ENCODE assay signal across 18 mouse cellular contexts in the genomic region with DNA sequence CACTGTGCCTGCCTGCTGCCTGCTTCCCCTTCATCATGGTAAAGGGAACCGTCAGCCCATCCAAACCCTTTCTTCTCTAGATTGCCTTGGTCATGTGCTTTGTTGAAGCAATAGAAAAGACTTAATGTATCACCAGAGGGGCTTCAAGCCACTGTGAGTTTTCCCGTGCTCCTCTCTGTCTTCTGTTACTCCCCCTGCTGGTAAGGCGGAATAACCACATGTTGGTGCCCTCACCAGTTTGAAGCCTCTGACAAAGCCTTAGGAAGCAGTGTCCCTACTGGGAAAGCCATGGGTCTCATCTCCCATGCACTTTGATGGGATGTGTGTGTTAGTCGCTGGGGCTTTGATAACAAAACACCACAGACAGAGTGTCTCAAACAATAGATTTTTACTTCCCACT.
DNase-seq lines count a peak whose midpoint lies in the region; ATAC-seq and TF ChIP-seq lines count a peak whose summit lies in the region.
"Had no signal": no experiment of that assay in that cellular context is flagged by ENCODE, and none has a peak within 500 bp of the region (broad histone marks: within the 10 kb centered on the region; RNA-seq: fewer than 3 reads in every experiment).

No protein-coding gene starts in this region.

- H3K4me3 ChIP-seq in heart, adult 2 months = no peak overlapping the region
- no peak overlapping the region for H3K4me3 ChIP-seq in lung, postnatal 0 days (ENCODE audit: low read depth, low read length)
- H3K4me3 ChIP-seq in lung, adult 2 months (replicated peaks; ENCODE audit: extremely low read depth, low read depth, low read length) = no peak overlapping the region
- H3K4me3 ChIP-seq in ES-E14 (ENCODE audit: insufficient read depth in 1 of 2, low read depth in 1 of 2, low read length in 2 of 2, poor library complexity in 1 of 2, severe bottlenecking in 1 of 2) = no peak overlapping the region
- H3K4me3 ChIP-seq: embryonic facial prominence, embryonic 13.5 days; forebrain, embryonic 12.5 days; limb, embryonic 12.5 days; lung, embryonic 15.5 days; neural tube, embryonic 15.5 days had no signal

- no peak for ATAC-seq in lung, postnatal 0 days
- ATAC-seq: inflammation-experienced regulatory T-cells, adult 6 months had no signal

- 76% methylated on average over 4 of the region's 4 CpGs for WGBS in heart, adult 2 months
- WGBS in lung, postnatal 0 days = 69% methylated on average over 4 of the region's 4 CpGs
- 79% methylated on average over 4 of the region's 4 CpGs for WGBS in lung, adult 2 months

- H3K79me2 ChIP-seq in heart, adult 2 months (replicated peaks; ENCODE audit: control insufficient read depth, insufficient read depth, low read length) = no peaks in the 10 kb centered on the region

- H3K4me1 ChIP-seq in heart, adult 2 months (ENCODE audit: control insufficient read depth, insufficient read depth, low read length) = no peaks in the 10 kb centered on the region
- no peaks in the 10 kb centered on the region for H3K4me1 ChIP-seq in lung, postnatal 0 days (ENCODE audit: insufficient read depth, low read depth, low read length)
- H3K4me1 ChIP-seq in lung, adult 2 months (ENCODE audit: control insufficient read depth, insufficient read depth, low read length) = no peaks in the 10 kb centered on the region
- no peaks in the 10 kb centered on the region for H3K4me1 ChIP-seq in ES-E14 (ENCODE audit: control insufficient read depth in 2 of 2, insufficient read depth in 2 of 2, low read length in 2 of 2, poor library complexity in 1 of 2)
- H3K4me1 ChIP-seq: forebrain, embryonic 12.5 days; lung, embryonic 15.5 days; neural tube, embryonic 15.5 days had no signal

- H3K27ac ChIP-seq in heart, adult 2 months = no peak overlapping the region
- no peak overlapping the region for H3K27ac ChIP-seq in lung, postnatal 0 days (ENCODE audit: low read length)
- no peak overlapping the region for H3K27ac ChIP-seq in ES-E14 (ENCODE audit: insufficient read depth, low read depth, low read length, poor library complexity, severe bottlenecking)
- H3K27ac ChIP-seq: embryonic facial prominence, embryonic 13.5 days; forebrain, embryonic 12.5 days; limb, embryonic 12.5 days; lung, embryonic 15.5 days; neural tube, embryonic 15.5 days had no signal

- intact Hi-C loops in heart, adult 2 months (cut with DNase I) = no loop called here

- in situ Hi-C loops in ES-E14 (cut with MboI; ENCODE audit: low sequenced_read_pairs in 2 of 2, unreplicated experiment in 2 of 2) = no loop called here

- no peak overlapping the region for H3K4me2 ChIP-seq in lung, postnatal 0 days (replicated peaks; ENCODE audit: low read depth, low read length)
- H3K4me2 ChIP-seq: embryonic facial prominence, embryonic 13.5 days; forebrain, embryonic 12.5 days; limb, embryonic 12.5 days; lung, embryonic 15.5 days; neural tube, embryonic 15.5 days had no signal

- H3K27me3 ChIP-seq in heart, adult 2 months (ENCODE audit: control insufficient read depth, insufficient read depth, low read length) = no peaks in the 10 kb centered on the region
- H3K27me3 ChIP-seq in lung, postnatal 0 days (replicated peaks; ENCODE audit: insufficient read depth, low read length) = no peaks in the 10 kb centered on the region
- H3K27me3 ChIP-seq: embryonic facial prominence, embryonic 13.5 days; forebrain, embryonic 12.5 days; limb, embryonic 12.5 days; lung, embryonic 15.5 days; neural tube, embryonic 15.5 days had no signal

- no peak for DNase-seq in heart, adult 2 months
- DNase-seq in heart, adult 18-20 months = no peak
- no peak for DNase-seq in lung, postnatal 0 days (ENCODE audit: low spot score)
- no peak for DNase-seq in lung, adult 2 months
- peak; percentile 37 for DNase-seq in ES-E14 (ENCODE audit: low read depth, low spot score)
- peak; percentile 16 for DNase-seq in induced T-regulatory cell, adult 2 months (ENCODE audit: low read depth)
- DNase-seq in ovary, postnatal 36 days (ENCODE audit: low spot score) = no peak
- DNase-seq in yolk sac, embryonic 10.5 days (ENCODE audit: low spot score) = no peak
- DNase-seq: adrenal gland, postnatal 14 days; heart, postnatal 36 days; kidney, postnatal 25 days; thymus, postnatal 4 days had no signal

- no peaks in the 10 kb centered on the region for H3K36me3 ChIP-seq in heart, adult 2 months (ENCODE audit: control insufficient read depth, insufficient read depth, low read length)
- H3K36me3 ChIP-seq in lung, postnatal 0 days (ENCODE audit: insufficient read depth, low read length) = no peaks in the 10 kb centered on the region
- H3K36me3 ChIP-seq in ES-E14 (ENCODE audit: control insufficient read depth, insufficient read depth, low read length, poor library complexity, severe bottlenecking) = no peaks in the 10 kb centered on the region
- H3K36me3 ChIP-seq: embryonic facial prominence, embryonic 13.5 days; forebrain, embryonic 12.5 days; limb, embryonic 12.5 days; lung, embryonic 15.5 days; neural tube, embryonic 15.5 days had no signal

- no peaks in the 10 kb centered on the region for H3K9me3 ChIP-seq in lung, postnatal 0 days (ENCODE audit: low read length)
- no peaks in the 10 kb centered on the region for H3K9me3 ChIP-seq in ES-E14 (ENCODE audit: control insufficient read depth, insufficient read depth, low read depth, low read length)
- H3K9me3 ChIP-seq: forebrain, embryonic 12.5 days; limb, embryonic 12.5 days; lung, embryonic 15.5 days; neural tube, embryonic 15.5 days had no signal

- H3K9ac ChIP-seq in heart, adult 2 months (ENCODE audit: low read depth, low read length) = no peak overlapping the region
- H3K9ac ChIP-seq in lung, postnatal 0 days (replicated peaks; ENCODE audit: low read depth) = no peak overlapping the region
- no peak overlapping the region for H3K9ac ChIP-seq in ES-E14 (ENCODE audit: insufficient read depth, low read depth, low read length, poor library complexity, severe bottlenecking)
- H3K9ac ChIP-seq: embryonic facial prominence, embryonic 13.5 days; forebrain, embryonic 12.5 days; limb, embryonic 12.5 days; lung, embryonic 15.5 days; neural tube, embryonic 15.5 days had no signal

- peak; percentile 23; the same call in 1 of the 2 replicates for TF ChIP-seq CTCF in heart, adult 2 months (IDR thresholded peaks at IDR 0.05)
- peak; percentile 43 for TF ChIP-seq CTCF in lung, postnatal 0 days (IDR thresholded peaks at IDR 0.05)
- no peak for TF ChIP-seq CTCF in lung, adult 2 months (IDR thresholded peaks at IDR 0.05; ENCODE audit: insufficient read depth, low read length)

- TF ChIP-seq POLR2A in heart, adult 2 months (IDR thresholded peaks at IDR 0.05; ENCODE audit: insufficient read depth, low read depth, low read length) = no peak
- no peak for TF ChIP-seq POLR2A in lung, adult 2 months (IDR thresholded peaks at IDR 0.05; ENCODE audit: borderline replicate concordance, extremely low read depth, low read depth, low read length)

- no peak for TF ChIP-seq EP300 in heart, adult 2 months (IDR thresholded peaks at IDR 0.05; ENCODE audit: insufficient read depth, low read depth, low read length)
- no peak for TF ChIP-seq EP300 in lung, postnatal 0 days (IDR thresholded peaks at IDR 0.05)

TF ChIP-seq in ES-E14, 5 proteins besides CTCF, POLR2A, EP300 and RAD21:
- TF ChIP-seq CHD2 (IDR thresholded peaks at IDR 0.05; ENCODE audit: low read depth, low read length) (no peak), HCFC1 (IDR thresholded peaks at IDR 0.05; ENCODE audit: borderline replicate concordance, insufficient read depth, low read length) (no peak), ZC3H11A (IDR thresholded peaks at IDR 0.05; ENCODE audit: borderline replicate concordance, low read depth, low read length) (peak; percentile 16; the same call in 1 of the 2 replicates)

Comparison
In these comparisons a context has a peak if more than half of its experiments do, and no peak if none do; other contexts are left out.
1. DNase-seq: peak in ES-E14 (single experiment) and induced T-regulatory cell, adult 2 months (single experiment); none in heart, adult 2 months (0 of 2), heart, adult 18-20 months (0 of 2), lung, postnatal 0 days (single experiment), lung, adult 2 months (single experiment), ovary, postnatal 36 days (single experiment) and yolk sac, embryonic 10.5 days (single experiment).